Mouse (Mus musculus) right cerebral cortex, adult 2 months (tissue): Measurements from ENCODE around the gene Gadd45g.

Experiments
- DNase-seq, 2 experiments: peaks; one replicate each; pipeline ENCODE4 v3.0.0; 2021 to 2022; ENCODE audit warnings: low spot score in 2 of 2

Gadd45g gene

GRCm38 (mm10) chr13:51852560-51853190 lies 6.2 kb downstream of the Gadd45g start:
- DNase-seq: no peak

GRCm38 (mm10) chr13:51853301-51854243 lies 7.1 kb downstream of the Gadd45g start:
- DNase-seq: no peak

- no peak for DNase-seq
Measured at GRCm38 (mm10) chr13:51855584-51855983, 9.1 kb downstream of the Gadd45g start.

- DNase-seq: no peak
Measured at GRCm38 (mm10) chr13:51857156-51857555, 10.7 kb downstream of the Gadd45g start.

GRCm38 (mm10) chr13:51858475-51858874 lies 12.0 kb downstream of the Gadd45g start:
- no peak for DNase-seq

GRCm38 (mm10) chr13:51859174-51859573 lies 12.7 kb downstream of the Gadd45g start:
- no peak for DNase-seq

- no peak for DNase-seq
Measured at GRCm38 (mm10) chr13:51859798-51860197, 13.3 kb downstream of the Gadd45g start.

- DNase-seq: no peak
Measured at GRCm38 (mm10) chr13:51862750-51863149, 16.3 kb downstream of the Gadd45g start.

- no peak for DNase-seq
Measured at GRCm38 (mm10) chr13:51866151-51866659, 19.7 kb downstream of the Gadd45g start.

GRCm38 (mm10) chr13:51868491-51869128 lies 22.1 kb downstream of the Gadd45g start:
- no peak for DNase-seq

- DNase-seq: no peak
Measured at GRCm38 (mm10) chr13:51869129-51869491, 22.6 kb downstream of the Gadd45g start.

- no peak for DNase-seq
Measured at GRCm38 (mm10) chr13:51871148-51871547, 24.7 kb downstream of the Gadd45g start.

- no peak for DNase-seq
Measured at GRCm38 (mm10) chr13:51872252-51872962, 25.9 kb downstream of the Gadd45g start.

- no peak for DNase-seq
Measured at GRCm38 (mm10) chr13:51872963-51873514, 26.6 kb downstream of the Gadd45g start.

- no peak for DNase-seq
Measured at GRCm38 (mm10) chr13:51873786-51874185, 27.3 kb downstream of the Gadd45g start.

- no peak for DNase-seq
Measured at GRCm38 (mm10) chr13:51876131-51876530, 29.7 kb downstream of the Gadd45g start.

- no peak for DNase-seq
Measured at GRCm38 (mm10) chr13:51878806-51879205, 32.3 kb downstream of the Gadd45g start.

- no peak for DNase-seq
Measured at GRCm38 (mm10) chr13:51879571-51879970, 33.1 kb downstream of the Gadd45g start.

- no peak for DNase-seq
Measured at GRCm38 (mm10) chr13:51880019-51880418, 33.5 kb downstream of the Gadd45g start.

- DNase-seq: peak in 1 of 2 experiments; percentile 17
Measured at GRCm38 (mm10) chr13:51881271-51882128, 35.0 kb downstream of the Gadd45g start.
